Mouse (Mus musculus) MEL (cell line): ENCODE measurements at regions not wholly inside any gene's neighbourhood (a gene's known extent, or its start where the extent isn't known, plus 50 kb on each side); places are given as distances from the start of the nearest gene placed in this dataset.
A peak's percentile ranks its signal among the peaks of the same experiment; 100 is the strongest.

ENCODE experiments used
- DNase-seq: peaks from one replicate; pipeline ENCODE4 v3.0.0; 2011; ENCODE audit warnings: low read depth, low spot score
- H3K27ac ChIP-seq: 2 replicates; pipeline ENCODE4 v1.5.1; 2012; ENCODE audit warnings: low read depth, mild to moderate bottlenecking, control low read depth, low read length, moderate library complexity; ENCODE audit not compliant: control insufficient read depth
- H3K27me3 ChIP-seq, 2 experiments: fragments of 150-350 bp in 1 of 2; sonication (generic) in 1 of 2; 2 replicates each; pipeline ENCODE4 v1.6.1; 2012; ENCODE audit warnings: low read length in 2 of 2, mild to moderate bottlenecking in 2 of 2, improper control_type of control experiment in 1 of 2, moderate library complexity in 1 of 2; ENCODE audit not compliant: insufficient read depth in 2 of 2, control insufficient read depth in 1 of 2
- H3K36me3 ChIP-seq, 2 experiments: 2 replicates each; pipeline ENCODE4 v1.6.1; 2012 to 2014; ENCODE audit warnings: low read length in 2 of 2, improper control_type of control experiment in 1 of 2, inconsistent platforms in 1 of 2, mild to moderate bottlenecking in 1 of 2; ENCODE audit not compliant: insufficient read depth in 2 of 2, control insufficient read depth in 1 of 2
- H3K4me1 ChIP-seq, 2 experiments: fragments of 150-350 bp in 1 of 2; sonication (generic) in 1 of 2; 2 replicates each; pipeline ENCODE4 v1.6.1; 2012; ENCODE audit warnings: low read length in 2 of 2, improper control_type of control experiment in 1 of 2, mild to moderate bottlenecking in 1 of 2; ENCODE audit not compliant: insufficient read depth in 2 of 2, control insufficient read depth in 1 of 2
- H3K4me3 ChIP-seq, 2 experiments: fragments of 150-350 bp in 1 of 2; sonication (generic) in 1 of 2; 2 replicates each; pipeline ENCODE4 v1.5.1; 2012; ENCODE audit warnings: low read depth in 2 of 2, low read length in 2 of 2, mild to moderate bottlenecking in 2 of 2, moderate library complexity in 2 of 2, control low read depth in 1 of 2, improper control_type of control experiment in 1 of 2; ENCODE audit not compliant: control insufficient read depth in 1 of 2, insufficient read depth in 1 of 2
- H3K79me2 ChIP-seq: 2 replicates; pipeline ENCODE4 v1.6.1; 2012; ENCODE audit warnings: mild to moderate bottlenecking, low read length, moderate library complexity; ENCODE audit not compliant: control insufficient read depth, poor library complexity, insufficient read depth
- H3K9ac ChIP-seq: 2 replicates; pipeline ENCODE4 v1.6.1; 2012; ENCODE audit warnings: low read depth, mild to moderate bottlenecking, control low read depth, low read length, moderate library complexity; ENCODE audit not compliant: control insufficient read depth, poor library complexity, severe bottlenecking
- H3K9me3 ChIP-seq: fragments of 150-350 bp; sonication (generic); replicated peaks from 2 replicates; pipeline ENCODE4 v1.6.1; 2012; ENCODE audit warnings: mild to moderate bottlenecking, low read length, improper control_type of control experiment, moderate library complexity; ENCODE audit not compliant: insufficient read depth
- BHLHE40 ChIP-seq: IDR thresholded peaks from 2 replicates; pipeline ENCODE4 v1.6.1; 2012; ENCODE audit warnings: low read depth, mild to moderate bottlenecking, inconsistent platforms, low read length, improper control_type of control experiment, borderline replicate concordance
- CHD2 ChIP-seq: IDR thresholded peaks from 2 replicates; pipeline ENCODE4 v1.6.1; 2011; ENCODE audit warnings: low read length, improper control_type of control experiment
- E2F4 ChIP-seq: IDR thresholded peaks from 2 replicates; pipeline ENCODE4 v1.6.1; 2011; ENCODE audit warnings: low read depth, low read length, improper control_type of control experiment, borderline replicate concordance
- ELF1 ChIP-seq: IDR thresholded peaks from 2 replicates; pipeline ENCODE4 v1.6.1; 2014; ENCODE audit warnings: low read depth, mild to moderate bottlenecking, inconsistent platforms, low read length, improper control_type of control experiment, moderate library complexity
- EP300 ChIP-seq, 2 experiments: IDR thresholded peaks; 2 replicates each; pipeline ENCODE4 v1.6.1; 2011; ENCODE audit warnings: improper control_type of control experiment in 2 of 2, low read length in 2 of 2, low read depth in 1 of 2, mild to moderate bottlenecking in 1 of 2
- GATA1 ChIP-seq: IDR thresholded peaks from 2 replicates; pipeline ENCODE4 v1.6.1; 2011; ENCODE audit warnings: low read depth, low read length, improper control_type of control experiment
- KAT2A ChIP-seq: conservative IDR thresholded peaks from 2 replicates; pipeline ENCODE4 v1.6.1; 2012; ENCODE audit warnings: low read depth, low read length, improper control_type of control experiment, inconsistent platforms
- MAZ ChIP-seq: IDR thresholded peaks from 2 replicates; pipeline ENCODE4 v1.6.1; 2012; ENCODE audit warnings: low read depth, mild to moderate bottlenecking, inconsistent platforms, low read length, improper control_type of control experiment
- MEF2A ChIP-seq: IDR thresholded peaks from 2 replicates; pipeline ENCODE4 v1.6.1; 2014; ENCODE audit warnings: low read depth, mild to moderate bottlenecking, inconsistent platforms, low read length, improper control_type of control experiment; ENCODE audit not compliant: poor library complexity, insufficient replicate concordance, severe bottlenecking; ENCODE audit errors: extremely low read depth
- MYB ChIP-seq: IDR thresholded peaks from 2 replicates; pipeline ENCODE4 v1.6.1; 2011; ENCODE audit warnings: mild to moderate bottlenecking, low read depth, low read length, improper control_type of control experiment
- MYC ChIP-seq: IDR thresholded peaks from 2 replicates; pipeline ENCODE4 v1.6.1; 2011; ENCODE audit warnings: low read depth, mild to moderate bottlenecking, low read length, improper control_type of control experiment, moderate library complexity
- NELFE ChIP-seq: IDR thresholded peaks from 2 replicates; pipeline ENCODE4 v1.6.1; 2011; ENCODE audit warnings: low read depth, low read length, improper control_type of control experiment
- NRF1 ChIP-seq: IDR thresholded peaks from 2 replicates; pipeline ENCODE4 v1.6.1; 2014; ENCODE audit warnings: low read depth, mild to moderate bottlenecking, inconsistent platforms, low read length, improper control_type of control experiment, moderate library complexity; ENCODE audit not compliant: poor library complexity, insufficient read depth, severe bottlenecking
- SMC3 ChIP-seq: IDR thresholded peaks from 2 replicates; pipeline ENCODE4 v1.6.1; 2011; ENCODE audit warnings: low read depth, low read length, improper control_type of control experiment
- USF1 ChIP-seq: IDR thresholded peaks from 2 replicates; pipeline ENCODE4 v1.6.1; 2014; ENCODE audit warnings: low read depth, mild to moderate bottlenecking, inconsistent platforms, low read length, improper control_type of control experiment, moderate library complexity
- USF2 ChIP-seq, 2 experiments: IDR thresholded peaks; 2 replicates each; pipeline ENCODE4 v1.6.1; 2011 to 2012; ENCODE audit warnings: improper control_type of control experiment in 2 of 2, low read length in 2 of 2, borderline replicate concordance in 1 of 2, inconsistent platforms in 1 of 2, low read depth in 1 of 2, mild to moderate bottlenecking in 1 of 2; ENCODE audit not compliant: insufficient read depth in 1 of 2

DNA sequence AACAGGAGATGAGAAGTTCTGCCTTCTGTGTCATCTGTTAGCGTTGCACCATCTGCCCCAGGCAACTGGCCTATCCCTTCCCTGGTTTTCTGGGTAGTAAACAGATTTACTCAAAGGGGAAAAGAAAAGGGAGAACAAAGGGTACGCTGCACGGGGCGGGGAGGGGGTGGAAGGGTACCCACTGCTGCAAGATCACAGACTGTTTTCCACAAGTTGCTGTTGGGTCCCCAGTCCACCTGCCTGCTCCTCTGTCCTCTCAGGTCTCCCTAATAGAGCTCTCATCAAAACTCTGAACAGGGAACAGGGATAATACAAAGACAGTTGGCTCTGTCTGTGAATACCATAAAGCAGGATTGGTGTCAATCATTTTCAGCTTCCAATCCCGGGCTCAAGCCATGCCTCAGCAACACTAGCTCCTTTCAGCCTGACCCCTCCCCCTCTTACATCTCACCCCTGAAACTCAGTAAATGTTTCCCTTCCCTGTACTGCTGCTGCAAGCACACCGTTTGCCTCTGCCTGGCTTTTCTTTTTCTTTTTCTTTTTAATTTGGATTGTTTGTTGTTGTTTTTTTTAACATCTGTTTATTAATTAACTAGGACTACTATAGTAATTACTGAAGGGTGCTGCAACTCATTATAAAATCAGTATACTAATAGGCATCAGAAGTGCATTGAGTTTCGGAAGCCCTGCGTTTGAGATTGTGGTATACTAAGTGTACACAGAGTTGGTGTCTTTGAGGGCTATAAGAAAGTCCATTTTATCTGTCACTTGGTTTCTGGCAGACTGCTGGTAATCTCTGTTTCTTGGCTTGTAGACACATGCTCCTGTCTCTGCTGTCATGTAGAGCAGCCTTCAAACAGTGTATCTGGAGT is 244.0 kb upstream of the Cited2 start:
- no peaks in the 10 kb centered on the region for H3K79me2 ChIP-seq
- no peak overlapping the region for H3K27ac ChIP-seq
- peaks cover 0 to 7% of the 10 kb centered on the region in 2 experiments; a peak in 2 of 4 replicates for H3K36me3 ChIP-seq
- peaks cover 6 to 10% of the 10 kb centered on the region in 2 experiments; a peak in 2 of 4 replicates for H3K4me1 ChIP-seq
- DNase-seq, result no peak
- H3K27me3 ChIP-seq, result no peaks in the 10 kb centered on the region
- H3K4me3 ChIP-seq, result no peak overlapping the region
- no peak overlapping the region for H3K9ac ChIP-seq
- no peak for TF ChIP-seq ELF1
- no peak for TF ChIP-seq MYC
- no peak for TF ChIP-seq MAZ
- no peak for TF ChIP-seq CHD2
- no peak for TF ChIP-seq MEF2A
- no peak for TF ChIP-seq USF1
- TF ChIP-seq SMC3, result no peak
- no peak for TF ChIP-seq KAT2A
- TF ChIP-seq USF2 (IDR thresholded peaks at IDR 0.05; ENCODE audit: borderline replicate concordance in 1 of 2, insufficient read depth in 1 of 2, low read depth in 1 of 2, low read length in 2 of 2), result no peak
- TF ChIP-seq BHLHE40, result no peak
- TF ChIP-seq GATA1, result no peak
- no peak for TF ChIP-seq NRF1
- TF ChIP-seq NELFE, result no peak
- no peak for TF ChIP-seq E2F4
- no peak for TF ChIP-seq MYB
- no peaks in the 10 kb centered on the region for H3K9me3 ChIP-seq

DNA sequence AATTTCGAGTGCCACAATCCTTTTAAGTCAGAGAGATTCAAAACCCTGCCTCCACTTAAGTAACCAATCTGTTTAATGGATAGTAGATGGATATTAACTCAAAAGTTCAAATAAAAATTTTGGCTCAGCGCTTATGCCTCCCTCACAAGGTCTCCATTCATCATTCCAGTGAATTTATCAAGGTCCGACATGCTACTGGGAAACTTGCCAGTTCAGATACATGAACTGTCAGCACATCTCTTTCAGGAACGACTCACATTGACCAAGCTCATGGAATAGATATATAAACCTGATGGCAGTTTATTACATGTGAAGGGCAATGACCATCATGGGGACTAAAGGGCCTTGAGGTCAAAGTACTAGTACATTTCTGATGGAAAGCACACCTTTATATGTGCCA is 240.3 kb upstream of the Cited2 start:
- H3K4me3 ChIP-seq, result no peak overlapping the region
- peaks cover 0 to 25% of the 10 kb centered on the region in 2 experiments; a peak in 2 of 4 replicates for H3K36me3 ChIP-seq
- peak; percentile 17 for DNase-seq
- peaks cover 15 to 16% of the 10 kb centered on the region in 2 experiments for H3K4me1 ChIP-seq
- H3K9me3 ChIP-seq, result no peaks in the 10 kb centered on the region
- no peak overlapping the region for H3K27ac ChIP-seq
- no peaks in the 10 kb centered on the region for H3K79me2 ChIP-seq
- no peaks in the 10 kb centered on the region for H3K27me3 ChIP-seq
- no peak overlapping the region for H3K9ac ChIP-seq
- TF ChIP-seq EP300 (IDR thresholded peaks at IDR 0.05; ENCODE audit: low read depth in 1 of 2, low read length in 2 of 2), result peak in 1 of 2 experiments; percentile 22; a peak in 1 of 4 replicates
- TF ChIP-seq KAT2A, result no peak
